Mouse (Mus musculus) liver, postnatal 0 days (tissue): ENCODE results near the gene Hfe2. TPM values are rescaled to one million over a fixed set of nuclear protein-coding genes. Genes with fewer than 3 reads are reported as not detected.
A peak's percentile ranks its signal among the peaks of the same experiment; 100 is the strongest.

Experiments used
- ATAC-seq: fragments of 200-750 bp; cut with Nextera tagmentation; 2 replicates; pipeline ENCODE4 v1.8.0; 2017; ENCODE audit warnings: mild to moderate bottlenecking, moderate library complexity
- DNase-seq: peaks from one replicate; pipeline ENCODE4 v3.0.0-alpha.2; 2016
- H3K27ac ChIP-seq: fragments of 300-500 bp; sonication (generic); 2 replicates; pipeline ENCODE4 v1.5.1; 2014; ENCODE audit warnings: antibody characterized with exemption, moderate library complexity, mild to moderate bottlenecking, low read depth
- H3K27me3 ChIP-seq: fragments of 300-500 bp; sonication (generic); 2 replicates; pipeline ENCODE4 v1.6.1; 2014; ENCODE audit warnings: low read length, control low read depth, mixed read lengths; ENCODE audit not compliant: insufficient read depth
- H3K36me3 ChIP-seq: fragments of 300-500 bp; sonication (generic); replicated peaks from 2 replicates; pipeline ENCODE4 v1.6.1; 2014; ENCODE audit warnings: mild to moderate bottlenecking, control low read depth, low read length, moderate library complexity, mixed read lengths; ENCODE audit not compliant: insufficient read depth
- H3K4me1 ChIP-seq: fragments of 300-500 bp; sonication (generic); 2 replicates; pipeline ENCODE4 v1.6.1; 2014; ENCODE audit warnings: antibody characterized with exemption, mild to moderate bottlenecking, control low read depth; ENCODE audit not compliant: insufficient read depth
- H3K4me2 ChIP-seq: fragments of 300-500 bp; sonication (generic); 2 replicates; pipeline ENCODE4 v1.6.1; 2014; ENCODE audit warnings: low read depth, mild to moderate bottlenecking, low read length, moderate library complexity, mixed read lengths
- H3K4me3 ChIP-seq: fragments of 300-500 bp; sonication (generic); 2 replicates; pipeline ENCODE4 v1.5.1; 2014; ENCODE audit warnings: low read depth, low read length
- H3K9ac ChIP-seq: fragments of 300-500 bp; sonication (generic); replicated peaks from 2 replicates; pipeline ENCODE4 v1.6.1; 2014; ENCODE audit warnings: mild to moderate bottlenecking, moderate library complexity
- H3K9me3 ChIP-seq: fragments of 300-500 bp; sonication (generic); 2 replicates; pipeline ENCODE4 v1.6.1; 2016; ENCODE audit warnings: mild to moderate bottlenecking, control low read depth, low read length, mixed read lengths
- CTCF ChIP-seq: sonication (generic); IDR thresholded peaks from 2 replicates; pipeline ENCODE4 v1.5.1; 2016; ENCODE audit warnings: antibody characterized with exemption, low read depth
- EP300 ChIP-seq: IDR thresholded peaks from 2 replicates; pipeline ENCODE4 v1.6.1; 2016; ENCODE audit warnings: antibody characterized with exemption, low read depth, mild to moderate bottlenecking
- WGBS: fragments of 180-500 bp; shearing (Covaris S2); extraction: QIAGEN DNeasy Blood & Tissue Kit; methylation state at CpG from one replicate; pipeline ENCODE4 v1.1.7; 2014; ENCODE audit not compliant: insufficient replicate concordance; 5-methylcytosine and 5-hydroxymethylcytosine counted together
- polyA plus RNA-seq: library from polyadenylated mRNA; unstranded; fragments of >200 nt; fragmentation: Nextera tagmentation; extraction: Ambion mirVana; gene quantifications from 2 replicates; pipeline ENCODE4 v1.2.1, GENCODE M21; 2015

Gene Hfe2
- polyA plus RNA-seq, 1 experiment from 2014 or later = 19.2 TPM

- H3K9me3 ChIP-seq = no peaks in the 10 kb centered on the region
- peak overlapping the region; percentile 99 for H3K27ac ChIP-seq
- H3K4me3 ChIP-seq = peak overlapping the region; percentile 91
- peaks cover 16% of the 10 kb centered on the region; the same call in 1 of the 2 replicates for H3K4me1 ChIP-seq
- peak overlapping the region; percentile 70 for H3K4me2 ChIP-seq
- DNase-seq (peak; percentile 62), ATAC-seq (no peak)
- no peaks in the 10 kb centered on the region for H3K27me3 ChIP-seq
- TF ChIP-seq CTCF (no peak), EP300 (no peak)
- WGBS = 0% methylated on average over 17 of the region's 17 CpGs
- H3K9ac ChIP-seq = peak overlapping the region; percentile 98
- peaks cover 25% of the 10 kb centered on the region for H3K36me3 ChIP-seq
These were observed 33.2 kb downstream of the Hfe2 start for GRCm38 (mm10) chr3:96558159-96558558.

GRCm38 (mm10) chr3:96558668-96559196 lies 33.8 kb downstream of the Hfe2 start:
- ATAC-seq (no peak), DNase-seq (no peak)
- Histone ChIP-seq H3K4me1 (peaks cover 18% of the 10 kb centered on the region), H3K27ac (peak overlapping the region; percentile 99), H3K9ac (peak overlapping the region; percentile 98), H3K9me3 (no peaks in the 10 kb centered on the region), H3K4me2 (peak overlapping the region; percentile 70), H3K36me3 (peaks cover 25% of the 10 kb centered on the region), H3K4me3 (peak overlapping the region; percentile 91), H3K27me3 (no peaks in the 10 kb centered on the region)
- WGBS = 15% methylated on average over 10 of the region's 10 CpGs
- TF ChIP-seq EP300 (peak; percentile 25; the same call in 1 of the 2 replicates), CTCF (no peak)

GRCm38 (mm10) chr3:96559398-96559910 lies 34.5 kb downstream of the Hfe2 start:
- H3K4me2 ChIP-seq = peak overlapping the region; percentile 70
- peaks cover 25% of the 10 kb centered on the region for H3K36me3 ChIP-seq
- ATAC-seq (no peak), DNase-seq (peak; percentile 61)
- peaks cover 19% of the 10 kb centered on the region for H3K4me1 ChIP-seq
- H3K9me3 ChIP-seq = no peaks in the 10 kb centered on the region
- H3K4me3 ChIP-seq = peak overlapping the region; percentile 91
- TF ChIP-seq EP300 (no peak), CTCF (no peak)
- no peaks in the 10 kb centered on the region for H3K27me3 ChIP-seq
- 28% methylated on average over 12 of the region's 12 CpGs for WGBS
- H3K27ac ChIP-seq = peak overlapping the region; percentile 99
- H3K9ac ChIP-seq = peak overlapping the region; percentile 98

GRCm38 (mm10) chr3:96559911-96560850 lies 35.2 kb downstream of the Hfe2 start:
- peaks cover 25% of the 10 kb centered on the region for H3K36me3 ChIP-seq
- no peaks in the 10 kb centered on the region for H3K9me3 ChIP-seq
- peak overlapping the region; percentile 99 for H3K27ac ChIP-seq
- peaks cover 25% of the 10 kb centered on the region for H3K4me1 ChIP-seq
- H3K4me2 ChIP-seq = peak overlapping the region; percentile 70
- peak overlapping the region; percentile 91 for H3K4me3 ChIP-seq
- H3K27me3 ChIP-seq = no peaks in the 10 kb centered on the region
- peak; percentile 62 for DNase-seq
- TF ChIP-seq CTCF (no peak), EP300 (no peak)
- H3K9ac ChIP-seq = peak overlapping the region; percentile 98
- 36% methylated on average over 23 of the region's 23 CpGs for WGBS
- ATAC-seq = peak; percentile 2; the same call in 1 of the 2 replicates

- peaks cover 22% of the 10 kb centered on the region for H3K4me1 ChIP-seq
- H3K4me3 ChIP-seq = peak overlapping the region; percentile 91
- no peak for TF ChIP-seq CTCF
- 0 out of 2 replicates have a peak, but pooled peaks have one; percentile 9 for TF ChIP-seq EP300
- WGBS = 52% methylated on average over 9 of the region's 9 CpGs
- H3K36me3 ChIP-seq = peaks cover 25% of the 10 kb centered on the region
- ATAC-seq (peak; percentile 12), DNase-seq (peak; percentile 58)
- no peaks in the 10 kb centered on the region for H3K9me3 ChIP-seq
- H3K27me3 ChIP-seq = no peaks in the 10 kb centered on the region
- H3K9ac ChIP-seq = peak overlapping the region; percentile 98
- H3K4me2 ChIP-seq = peak overlapping the region; percentile 70
- H3K27ac ChIP-seq = peak overlapping the region; percentile 99
These were observed 36.1 kb downstream of the Hfe2 start for GRCm38 (mm10) chr3:96560881-96561668.
